Mouse (Mus musculus) liver, embryonic 16.5 days (tissue): ENCODE data around the gene Relt. TPM values are rescaled to one million over a fixed set of nuclear protein-coding genes. Genes with fewer than 3 reads are reported as not detected.
"Not testable (repeated sequence)": the region's sequence is repeated elsewhere in the genome, so short reads cannot be mapped to it uniquely, and the experiment has no call there.

Experiments
- ATAC-seq: fragments of 200-750 bp; cut with Nextera tagmentation; 2 replicates; pipeline ENCODE4 v1.8.0; 2017; ENCODE audit warnings: low read depth, mild to moderate bottlenecking, moderate number of reproducible peaks, moderate library complexity
- H3K27ac ChIP-seq: fragments of 300-500 bp; sonication (generic); 2 replicates; pipeline ENCODE4 v1.5.1; 2014; ENCODE audit warnings: mild to moderate bottlenecking, low read length
- H3K27me3 ChIP-seq: fragments of 300-500 bp; sonication (generic); 2 replicates; pipeline ENCODE4 v1.6.1; 2014; ENCODE audit warnings: low read depth, low read length, mixed read lengths; ENCODE audit not compliant: control insufficient read depth, insufficient read depth
- H3K36me3 ChIP-seq: fragments of 300-500 bp; sonication (generic); 2 replicates; pipeline ENCODE4 v1.6.1; 2014; ENCODE audit warnings: mild to moderate bottlenecking; ENCODE audit not compliant: control insufficient read depth, insufficient read depth
- H3K4me1 ChIP-seq: fragments of 300-500 bp; sonication (generic); 2 replicates; pipeline ENCODE4 v1.6.1; 2014; ENCODE audit warnings: low read depth, low read length, mixed read lengths; ENCODE audit not compliant: control insufficient read depth
- H3K4me2 ChIP-seq: fragments of 300-500 bp; sonication (generic); 2 replicates; pipeline ENCODE4 v1.6.1; 2014; ENCODE audit warnings: low read depth, low read length, mixed read lengths
- H3K4me3 ChIP-seq: fragments of 300-500 bp; sonication (generic); 2 replicates; pipeline ENCODE4 v1.5.1; 2014; ENCODE audit warnings: low read depth, mild to moderate bottlenecking, low read length
- H3K9ac ChIP-seq: fragments of 300-500 bp; sonication (generic); 2 replicates; pipeline ENCODE4 v1.6.1; 2014; ENCODE audit warnings: low read depth, low read length
- H3K9me3 ChIP-seq: fragments of 300-500 bp; sonication (generic); replicated peaks from 2 replicates; pipeline ENCODE4 v1.6.1; 2016; ENCODE audit warnings: low read length; ENCODE audit not compliant: control insufficient read depth
- WGBS: fragments of 180-500 bp; shearing (Covaris S2); extraction: QIAGEN DNeasy Blood & Tissue Kit; methylation state at CpG from one replicate; pipeline ENCODE4 v1.1.7; 2014; ENCODE audit not compliant: insufficient replicate concordance; 5-methylcytosine and 5-hydroxymethylcytosine counted together
- polyA plus RNA-seq: library from polyadenylated mRNA; unstranded; fragments of >200 nt; fragmentation: Nextera tagmentation; extraction: Ambion mirVana; gene quantifications from 2 replicates; pipeline ENCODE4 v1.2.1, GENCODE M21; 2015

The Relt gene
- polyA plus RNA-seq, 1 experiment from 2014 or later: 15.8 TPM

DNA sequence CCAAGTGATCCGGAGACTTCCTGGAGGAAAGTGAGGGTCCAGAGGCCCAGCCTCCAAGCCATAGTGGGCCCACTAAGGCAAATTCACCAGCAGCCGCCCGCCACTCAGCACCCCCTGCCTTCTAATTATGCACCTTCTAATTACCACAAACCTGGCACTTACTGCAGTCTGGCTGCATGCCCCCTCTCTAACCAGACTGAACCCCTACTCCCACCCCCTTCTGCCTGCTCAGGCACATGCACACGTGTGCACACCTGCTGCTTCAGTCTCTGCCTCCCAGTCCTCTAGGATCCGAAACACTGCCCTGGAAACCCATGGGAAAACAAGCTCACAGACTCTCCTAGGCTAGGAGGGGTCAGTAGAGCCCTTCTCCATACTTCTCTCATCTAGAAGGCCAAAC lies 8.4 kb downstream of the Relt start:
- Histone ChIP-seq H3K4me2 (peak overlapping the region; percentile 4; the same call in 1 of the 2 replicates), H3K36me3 (peaks cover 16% of the 10 kb centered on the region), H3K27me3 (no peaks in the 10 kb centered on the region), H3K4me1 (peaks cover 58% of the 10 kb centered on the region), H3K9me3 (no peaks in the 10 kb centered on the region), H3K4me3 (peak overlapping the region; percentile 22), H3K9ac (peak overlapping the region; percentile 6; the same call in 1 of the 2 replicates), H3K27ac (peak overlapping the region; percentile 82)
- 42% methylated on average over 5 of the region's 5 CpGs for WGBS
- ATAC-seq: no peak

DNA sequence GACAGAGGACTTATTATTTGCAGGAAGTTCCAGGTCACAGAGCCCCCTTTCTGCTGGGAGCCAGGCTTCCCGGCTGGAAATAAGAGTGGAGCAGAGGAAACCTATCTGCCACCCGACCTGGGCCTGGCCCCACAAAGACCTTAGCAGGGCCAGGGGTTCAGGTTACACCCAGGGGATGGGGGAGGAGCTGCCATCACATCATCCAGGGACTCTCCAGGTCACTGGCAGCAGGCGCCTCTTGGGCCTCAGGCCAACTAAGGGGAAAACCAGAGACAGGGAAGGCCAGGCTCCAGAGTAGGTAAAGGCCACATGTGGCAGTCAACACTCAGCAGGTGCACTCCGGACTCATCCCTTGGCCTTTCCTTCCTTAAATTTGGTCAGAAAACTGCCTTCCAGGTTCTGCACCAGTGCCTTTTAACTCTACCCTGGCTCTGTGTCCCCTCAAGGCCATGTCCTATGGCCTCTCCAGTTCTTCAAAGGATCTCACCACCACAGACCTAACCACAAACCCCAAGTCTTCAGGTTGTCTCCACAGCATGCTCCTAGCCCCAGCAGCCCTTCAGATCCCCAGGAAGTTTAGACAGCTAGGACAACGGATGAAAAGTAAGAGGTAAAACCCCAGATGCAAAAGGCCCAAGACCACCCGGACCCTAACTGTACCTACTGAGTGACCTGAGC lies 9.0 kb downstream of the Relt start:
- Histone ChIP-seq H3K4me1 (peaks cover 53% of the 10 kb centered on the region), H3K27me3 (no peaks in the 10 kb centered on the region), H3K9ac (peak overlapping the region; percentile 6; the same call in 1 of the 2 replicates), H3K36me3 (peaks cover 20% of the 10 kb centered on the region), H3K27ac (peak overlapping the region; percentile 2; the same call in 1 of the 2 replicates), H3K4me3 (peak overlapping the region; percentile 22), H3K4me2 (peak overlapping the region; percentile 18; the same call in 1 of the 2 replicates), H3K9me3 (no peaks in the 10 kb centered on the region)
- no peak for ATAC-seq
- 30% methylated on average over 6 of the region's 6 CpGs for WGBS

DNA sequence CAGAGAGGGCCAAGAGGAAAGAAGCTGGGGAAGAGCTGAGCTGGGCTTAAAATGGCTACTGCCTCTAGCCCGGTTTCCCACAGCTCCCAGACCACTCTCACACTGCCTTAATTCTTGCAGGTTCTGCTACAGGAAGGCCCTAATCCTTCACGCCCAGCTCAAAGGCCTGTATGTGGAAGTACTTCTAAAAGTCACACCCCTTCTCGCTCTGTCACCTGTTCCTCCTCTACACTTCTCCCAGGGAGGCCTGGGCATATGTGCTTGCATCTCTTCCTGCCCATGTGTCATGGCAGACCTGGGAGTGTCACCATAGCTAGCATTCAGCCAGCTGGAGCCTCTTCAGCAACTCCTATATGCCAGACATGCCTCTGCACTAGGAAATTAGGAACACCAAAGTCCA lies 9.8 kb downstream of the Relt start:
- Histone ChIP-seq H3K27ac (peak overlapping the region; percentile 11; the same call in 1 of the 2 replicates), H3K4me2 (no peak overlapping the region), H3K9ac (no peak overlapping the region), H3K4me1 (peaks cover 44% of the 10 kb centered on the region), H3K4me3 (no peak overlapping the region), H3K36me3 (peaks cover 21% of the 10 kb centered on the region), H3K9me3 (no peaks in the 10 kb centered on the region), H3K27me3 (no peaks in the 10 kb centered on the region)
- WGBS: 47% methylated on average over 3 of the region's 3 CpGs
- no peak for ATAC-seq

- Histone ChIP-seq H3K36me3 (peaks cover 37% of the 10 kb centered on the region), H3K27me3 (no peaks in the 10 kb centered on the region), H3K4me1 (peaks cover 41% of the 10 kb centered on the region), H3K27ac (peak overlapping the region; percentile 27; the same call in 1 of the 2 replicates), H3K4me3 (no peak overlapping the region), H3K9ac (no peak overlapping the region), H3K4me2 (no peak overlapping the region), H3K9me3 (no peaks in the 10 kb centered on the region)
- WGBS: 82% methylated on average over 9 of the region's 9 CpGs
- no peak for ATAC-seq
Measured at GRCm38 (mm10) chr7:100851481-100852356, 11.5 kb downstream of the Relt start.

- no peak for ATAC-seq
- Histone ChIP-seq H3K36me3 (peaks cover 37% of the 10 kb centered on the region), H3K4me1 (peaks cover 44% of the 10 kb centered on the region), H3K4me3 (no peak overlapping the region), H3K27ac (no peak overlapping the region), H3K9me3 (no peaks in the 10 kb centered on the region), H3K4me2 (no peak overlapping the region), H3K9ac (no peak overlapping the region), H3K27me3 (no peaks in the 10 kb centered on the region)
- WGBS: 97% methylated on average over 2 of the region's 2 CpGs
Measured at GRCm38 (mm10) chr7:100849508-100849907, 13.7 kb downstream of the Relt start.

DNA sequence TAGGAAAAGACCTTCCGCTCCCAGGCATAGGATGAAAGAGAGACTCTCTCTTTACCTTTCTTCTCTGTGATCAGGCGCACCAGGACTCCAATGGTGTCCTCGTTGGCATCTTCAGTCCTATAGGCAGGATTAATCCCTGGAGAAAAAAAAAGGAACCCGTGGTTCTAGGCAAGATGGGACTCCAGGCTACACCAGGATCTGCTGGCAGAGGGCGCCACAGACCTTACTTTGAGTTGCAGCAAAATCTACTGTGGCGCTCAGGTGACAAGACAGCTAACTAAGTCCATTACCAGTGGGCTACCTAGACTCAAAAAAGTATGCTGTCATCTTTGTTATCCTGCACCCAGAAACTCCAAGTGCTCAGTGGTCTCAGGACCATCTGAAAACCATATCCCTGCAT lies 14.5 kb downstream of the Relt start:
- no peak overlapping the region for H3K27ac ChIP-seq
- no peak overlapping the region for H3K9ac ChIP-seq
- 37% methylated on average over 6 of the region's 6 CpGs for WGBS
- no peak overlapping the region for H3K4me3 ChIP-seq
- no peaks in the 10 kb centered on the region for H3K27me3 ChIP-seq
- no peak for ATAC-seq
- H3K4me2 ChIP-seq: no peak overlapping the region
- H3K4me1 ChIP-seq: peaks cover 45% of the 10 kb centered on the region
- no peaks in the 10 kb centered on the region for H3K9me3 ChIP-seq
- H3K36me3 ChIP-seq: peaks cover 37% of the 10 kb centered on the region

- Histone ChIP-seq H3K9ac (no peak overlapping the region), H3K36me3 (peaks cover 43% of the 10 kb centered on the region), H3K4me2 (no peak overlapping the region), H3K4me1 (peaks cover 41% of the 10 kb centered on the region), H3K27me3 (no peaks in the 10 kb centered on the region), H3K4me3 (no peak overlapping the region), H3K9me3 (no peaks in the 10 kb centered on the region), H3K27ac (peak overlapping the region; percentile 30)
- 93% methylated on average over 6 of the region's 6 CpGs for WGBS
- ATAC-seq: no peak
Measured at GRCm38 (mm10) chr7:100847131-100847530, 16.1 kb downstream of the Relt start.

DNA sequence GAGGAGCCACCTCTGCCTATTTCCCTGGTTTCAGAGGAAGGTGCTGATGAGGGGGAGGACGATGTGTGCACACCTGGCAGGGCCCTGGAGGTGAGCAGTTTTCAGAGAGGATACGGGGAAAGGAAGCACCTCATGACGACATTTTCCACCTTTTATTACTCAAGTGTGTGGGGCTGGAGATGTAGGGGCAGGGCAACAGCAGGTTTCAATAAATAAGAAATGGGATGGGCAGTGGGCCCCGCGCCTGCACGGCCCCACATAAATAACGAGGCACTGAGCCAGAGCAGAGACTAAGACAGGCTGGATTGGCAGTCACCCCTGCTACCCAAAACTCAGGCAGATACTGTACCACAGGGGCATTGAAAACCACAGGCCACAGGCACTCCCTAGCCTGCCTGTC lies 17.2 kb downstream of the Relt start:
- peaks cover 43% of the 10 kb centered on the region for H3K4me1 ChIP-seq
- WGBS: 67% methylated on average over 7 of the region's 7 CpGs
- not testable (repeated sequence) for ATAC-seq, H3K4me3 ChIP-seq, H3K27me3 ChIP-seq, H3K4me2 ChIP-seq, H3K9me3 ChIP-seq
- H3K9ac ChIP-seq: peak overlapping the region; percentile 40; the same call in 1 of the 2 replicates
- peak overlapping the region; percentile 97 for H3K27ac ChIP-seq
- peaks cover 37% of the 10 kb centered on the region for H3K36me3 ChIP-seq

DNA sequence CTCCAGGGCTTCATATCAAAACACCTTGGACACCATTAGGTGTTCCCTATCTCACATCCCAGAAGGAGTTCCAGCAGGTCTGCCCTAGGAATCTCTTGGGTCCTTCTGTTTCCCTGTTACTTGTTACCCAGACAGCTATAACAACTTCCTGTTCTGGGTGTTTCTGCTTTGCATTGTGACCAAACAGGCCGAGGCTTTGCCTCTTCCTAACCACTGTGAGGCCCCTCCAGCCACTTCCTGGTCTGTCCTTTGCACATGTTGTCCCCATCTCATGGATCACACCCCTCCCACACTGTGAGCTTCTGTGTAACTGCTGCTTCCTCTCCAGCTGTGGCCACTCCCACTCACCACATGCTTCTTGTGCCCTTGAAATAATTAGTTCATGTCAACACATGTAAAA lies 17.8 kb downstream of the Relt start:
- WGBS: 7% methylated on average over 1 of the region's 1 CpGs
- Histone ChIP-seq H3K27me3 (no peaks in the 10 kb centered on the region), H3K4me3 (no peak overlapping the region), H3K27ac (peak overlapping the region; percentile 97), H3K4me1 (peaks cover 50% of the 10 kb centered on the region), H3K36me3 (peaks cover 33% of the 10 kb centered on the region), H3K9me3 (no peaks in the 10 kb centered on the region), H3K9ac (peak overlapping the region; percentile 60), H3K4me2 (peak overlapping the region; percentile 78)
- ATAC-seq: peak; percentile 27
